Mouse (Mus musculus): ENCODE results near the gene Rbpj. TPM values are rescaled to one million over a fixed set of nuclear protein-coding genes. Genes with fewer than 3 reads are reported as not detected.
A peak's percentile ranks its signal among the peaks of the same experiment; 100 is the strongest.

Rbpj gene
- polyA plus RNA-seq, 1 experiment from 2014 or later, result 65.5 TPM

GRCm38 (mm10) chr5:53557544-53558260 lies 91.8 kb downstream of the Rbpj start:
- H3K4me3 ChIP-seq, result no peak overlapping the region
- ATAC-seq (ENCODE audit: low FRiP score, low read depth), result no peak
- no peaks in the 10 kb centered on the region for H3K4me1 ChIP-seq
- H3K9me3 ChIP-seq, result no peaks in the 10 kb centered on the region
- H3K36me3 ChIP-seq, result no peaks in the 10 kb centered on the region
- H3K4me2 ChIP-seq (replicated peaks), result no peak overlapping the region
- no peaks in the 10 kb centered on the region for H3K27me3 ChIP-seq
- H3K9ac ChIP-seq (replicated peaks), result no peak overlapping the region
- 88% methylated on average over 6 of the region's 6 CpGs for WGBS
- no peak overlapping the region for H3K27ac ChIP-seq (replicated peaks)

GRCm38 (mm10) chr5:53561160-53561559 lies 95.2 kb downstream of the Rbpj start:
- H3K4me1 ChIP-seq, result no peaks in the 10 kb centered on the region
- no peaks in the 10 kb centered on the region for H3K9me3 ChIP-seq
- no peak overlapping the region for H3K4me3 ChIP-seq
- no peak overlapping the region for H3K9ac ChIP-seq (replicated peaks)
- ATAC-seq (ENCODE audit: low FRiP score, low read depth), result no peak
- H3K27ac ChIP-seq (replicated peaks), result no peak overlapping the region
- no peak overlapping the region for H3K4me2 ChIP-seq (replicated peaks)
- no peaks in the 10 kb centered on the region for H3K27me3 ChIP-seq
- 82% methylated on average over 7 of the region's 7 CpGs for WGBS
- no peaks in the 10 kb centered on the region for H3K36me3 ChIP-seq

DNA sequence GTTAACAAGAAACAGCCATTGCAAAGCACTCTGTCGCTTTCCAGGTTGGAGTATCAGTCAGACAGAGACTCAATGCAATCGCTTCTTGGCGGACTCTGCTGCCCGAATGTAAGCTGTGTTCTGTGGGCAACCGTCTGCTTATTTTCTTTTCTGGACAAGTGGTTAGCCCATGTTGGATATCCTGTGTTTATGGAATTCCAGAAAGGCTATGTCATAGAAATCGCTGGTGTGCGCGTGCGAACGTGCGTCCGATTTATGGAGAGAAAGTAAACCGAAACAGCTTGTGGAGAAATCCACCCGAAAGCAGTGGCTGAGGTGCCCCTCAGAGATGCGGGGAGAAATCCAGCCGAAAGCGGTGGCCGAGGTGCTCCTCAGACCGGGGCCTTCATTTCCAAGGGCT lies 98.4 kb downstream of the Rbpj start:
- Histone ChIP-seq H3K9ac (replicated peaks) (no peak overlapping the region), H3K36me3 (no peaks in the 10 kb centered on the region), H3K9me3 (no peaks in the 10 kb centered on the region), H3K27ac (replicated peaks) (no peak overlapping the region), H3K27me3 (no peaks in the 10 kb centered on the region), H3K4me3 (no peak overlapping the region), H3K4me1 (no peaks in the 10 kb centered on the region), H3K4me2 (replicated peaks) (no peak overlapping the region)
- ATAC-seq (ENCODE audit: low FRiP score, low read depth), result no peak
- WGBS, result 86% methylated on average over 19 of the region's 19 CpGs

- Histone ChIP-seq H3K27me3 (no peaks in the 10 kb centered on the region), H3K4me1 (no peaks in the 10 kb centered on the region), H3K27ac (replicated peaks) (no peak overlapping the region), H3K36me3 (no peaks in the 10 kb centered on the region), H3K4me2 (replicated peaks) (no peak overlapping the region), H3K4me3 (no peak overlapping the region), H3K9me3 (no peaks in the 10 kb centered on the region), H3K9ac (replicated peaks) (no peak overlapping the region)
- no peak for ATAC-seq (ENCODE audit: low FRiP score, low read depth)
- 84% methylated on average over 5 of the region's 5 CpGs for WGBS
Observed at GRCm38 (mm10) chr5:53565213-53565794, 99.4 kb downstream of the Rbpj start.

DNA sequence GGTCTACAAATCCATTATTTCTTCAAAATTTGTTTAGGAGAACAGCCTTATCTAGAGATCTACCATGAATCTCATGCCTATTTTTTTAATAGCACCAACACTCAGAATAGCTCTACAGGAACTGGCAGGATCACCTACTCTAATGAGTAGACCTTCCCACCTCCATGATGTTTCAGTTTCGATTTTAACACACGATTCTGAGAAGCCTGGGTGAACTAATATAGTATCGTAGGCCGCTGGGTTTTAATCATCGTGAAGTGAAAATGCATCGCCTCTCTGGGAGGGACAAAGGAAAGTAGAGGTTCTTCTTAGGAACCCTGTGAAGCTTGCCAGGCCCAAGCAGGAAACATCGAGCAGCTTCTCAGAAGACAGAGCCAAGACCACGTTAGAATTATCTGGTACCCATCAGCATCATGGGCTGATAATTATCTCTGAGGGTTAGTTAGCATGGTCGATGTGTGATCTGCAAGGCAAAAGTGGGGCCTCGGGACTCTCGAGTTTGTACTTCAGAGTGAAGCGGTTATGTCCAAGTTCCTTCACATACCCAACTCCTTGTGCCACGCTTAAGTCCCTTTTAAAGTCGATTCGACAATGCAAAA lies 100.6 kb downstream of the Rbpj start:
- Histone ChIP-seq H3K4me2 (replicated peaks) (no peak overlapping the region), H3K9ac (replicated peaks) (no peak overlapping the region)

DNA sequence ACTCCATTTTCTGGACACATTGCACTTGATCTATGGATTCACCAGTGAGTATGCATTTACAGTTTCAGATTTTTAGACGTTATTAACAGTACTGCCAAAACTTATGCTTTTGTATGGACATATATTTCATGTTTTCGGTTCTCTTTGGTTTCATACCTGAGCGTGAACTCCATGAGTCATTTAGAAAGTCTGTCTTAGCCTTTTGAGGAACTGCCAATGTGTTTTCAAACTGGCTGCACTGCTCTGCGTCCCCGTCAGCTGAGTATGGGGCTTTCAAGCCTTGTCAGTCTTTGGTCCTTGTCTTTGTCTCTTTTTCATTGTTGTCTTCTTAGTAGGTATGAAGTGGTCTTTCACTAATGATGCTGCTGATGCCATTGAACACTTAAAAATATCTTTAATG lies 106.5 kb downstream of the Rbpj start:
- Histone ChIP-seq H3K9ac (replicated peaks) (no peak overlapping the region), H3K27me3 (no peaks in the 10 kb centered on the region), H3K4me3 (no peak overlapping the region), H3K27ac (replicated peaks) (no peak overlapping the region), H3K4me1 (no peaks in the 10 kb centered on the region), H3K4me2 (replicated peaks) (no peak overlapping the region), H3K36me3 (no peaks in the 10 kb centered on the region), H3K9me3 (no peaks in the 10 kb centered on the region)
- ATAC-seq (ENCODE audit: low FRiP score, low read depth), result no peak
- WGBS, result 82% methylated on average over 5 of the region's 5 CpGs

More for the DNA sequence above, 100.6 kb downstream of the Rbpj start:
- Histone ChIP-seq H3K4me1 (no peaks in the 10 kb centered on the region), H3K36me3 (no peaks in the 10 kb centered on the region), H3K27ac (replicated peaks) (no peak overlapping the region), H3K27me3 (no peaks in the 10 kb centered on the region), H3K9me3 (no peaks in the 10 kb centered on the region), H3K4me3 (no peak overlapping the region)
- no peak for ATAC-seq (ENCODE audit: low FRiP score, low read depth)
- 93% methylated on average over 15 of the region's 15 CpGs for WGBS

DNA sequence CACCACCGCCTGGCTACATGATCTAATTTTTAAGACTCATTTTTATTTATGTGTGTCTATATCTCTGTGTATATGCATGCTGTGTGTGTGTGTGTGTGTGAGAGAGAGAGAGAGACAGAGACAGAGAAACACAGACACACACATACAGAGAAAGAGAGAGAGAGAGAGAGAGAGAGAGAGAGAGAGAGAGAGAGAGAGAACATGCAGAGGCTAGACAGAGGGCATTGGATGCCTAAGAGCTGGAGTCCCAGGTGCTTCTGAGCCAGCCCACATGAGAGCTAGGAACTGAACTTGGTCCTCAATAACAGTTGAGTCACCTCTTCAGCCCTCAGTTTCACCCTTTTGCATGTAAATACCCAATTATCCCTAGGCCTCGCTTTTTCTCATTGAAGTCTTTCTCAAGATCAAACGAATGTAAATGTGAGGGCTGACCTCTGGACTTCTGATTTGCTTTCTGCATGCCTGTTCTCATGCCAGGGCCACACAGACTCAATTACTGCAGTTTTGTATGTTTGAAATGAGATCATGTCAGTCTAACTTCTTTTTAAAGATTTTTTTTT lies 109.0 kb downstream of the Rbpj start:
- no peak for ATAC-seq (ENCODE audit: low FRiP score, low read depth)
- Histone ChIP-seq H3K27ac (replicated peaks) (no peak overlapping the region), H3K4me3 (no peak overlapping the region), H3K9ac (replicated peaks) (no peak overlapping the region), H3K36me3 (no peaks in the 10 kb centered on the region), H3K27me3 (no peaks in the 10 kb centered on the region), H3K4me2 (replicated peaks) (no peak overlapping the region), H3K9me3 (no peaks in the 10 kb centered on the region), H3K4me1 (no peaks in the 10 kb centered on the region)
- WGBS, result 56% methylated on average over 3 of the region's 3 CpGs

DNA sequence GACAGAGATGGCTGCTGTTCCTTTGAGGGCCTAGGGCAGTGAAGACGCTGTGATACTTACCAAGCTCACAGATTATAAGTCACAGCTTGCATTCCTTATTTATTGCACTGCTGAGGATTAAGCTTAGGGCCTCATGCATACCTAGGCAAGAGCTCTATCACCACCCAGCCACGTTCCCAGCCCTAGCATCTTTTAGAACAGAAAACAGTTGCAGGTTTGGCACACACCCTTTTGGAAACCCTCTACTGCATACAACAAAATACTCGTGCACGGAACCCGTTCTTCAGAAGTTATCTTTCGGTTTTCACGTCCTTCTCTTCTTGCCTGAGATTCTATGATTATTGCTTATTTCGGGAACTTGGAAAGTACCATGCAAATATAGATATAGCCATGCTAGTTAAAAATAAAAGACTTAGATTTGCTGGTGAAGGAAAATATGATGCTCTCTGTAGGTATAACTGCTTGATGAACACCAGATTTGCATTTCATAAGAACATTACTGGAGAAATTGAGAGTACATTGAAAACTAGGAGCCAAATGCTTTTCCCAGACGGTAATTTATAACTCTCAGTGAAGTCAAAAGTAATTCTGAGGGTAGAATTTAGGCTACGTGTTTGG lies 111.4 kb downstream of the Rbpj start:
- WGBS, result 84% methylated on average over 10 of the region's 10 CpGs
- H3K27ac ChIP-seq (replicated peaks), result no peak overlapping the region
- H3K4me2 ChIP-seq (replicated peaks), result no peak overlapping the region
- no peak for ATAC-seq (ENCODE audit: low FRiP score, low read depth)
- H3K4me3 ChIP-seq, result no peak overlapping the region
- no peaks in the 10 kb centered on the region for H3K36me3 ChIP-seq
- H3K9ac ChIP-seq (replicated peaks), result no peak overlapping the region
- H3K27me3 ChIP-seq, result no peaks in the 10 kb centered on the region
- H3K9me3 ChIP-seq, result no peaks in the 10 kb centered on the region
- H3K4me1 ChIP-seq, result no peaks in the 10 kb centered on the region

DNA sequence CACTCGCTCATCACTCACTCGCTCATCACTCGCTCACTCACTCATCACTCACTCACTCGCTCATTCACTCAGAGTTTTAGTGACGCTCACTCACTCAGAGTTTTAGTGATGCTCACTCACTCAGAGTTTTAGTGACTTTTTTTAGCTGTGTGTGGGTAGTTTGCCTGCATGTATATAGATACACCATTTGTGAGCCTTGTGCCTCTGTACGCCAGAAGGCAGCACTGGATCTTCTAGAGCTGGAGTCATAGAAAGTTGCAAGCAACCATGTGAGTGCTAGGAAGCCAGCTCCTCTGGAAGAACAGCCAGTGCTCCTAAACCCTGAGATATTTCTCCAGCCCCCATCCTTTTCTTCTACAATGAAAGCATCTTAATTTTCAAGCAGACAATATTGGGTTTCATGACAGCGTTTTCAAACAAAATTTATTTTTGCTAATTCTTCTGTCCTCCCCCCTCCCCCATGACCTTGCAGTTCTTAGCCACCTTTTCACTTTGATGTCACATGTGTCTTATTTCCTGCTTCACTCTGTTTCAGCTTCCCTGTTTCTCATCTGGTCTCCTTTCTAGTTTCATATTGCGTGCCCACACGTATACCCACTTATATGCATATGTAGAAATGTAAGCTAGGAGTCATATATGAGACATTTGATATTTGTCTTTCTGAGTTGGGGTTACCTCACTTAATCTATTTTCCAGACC lies 118.3 kb downstream of the Rbpj start:
- Histone ChIP-seq H3K4me1 (peaks cover 4% of the 10 kb centered on the region; the same call in 1 of the 2 replicates), H3K9me3 (no peaks in the 10 kb centered on the region), H3K27me3 (peaks cover 9% of the 10 kb centered on the region), H3K27ac (replicated peaks) (no peak overlapping the region), H3K36me3 (no peaks in the 10 kb centered on the region), H3K4me2 (replicated peaks) (no peak overlapping the region), H3K4me3 (no peak overlapping the region), H3K9ac (replicated peaks) (no peak overlapping the region)
- no peak for ATAC-seq (ENCODE audit: low FRiP score, low read depth)
- WGBS, result 91% methylated on average over 9 of the region's 9 CpGs

- 3% methylated on average over 20 of the region's 34 CpGs for WGBS
- H3K4me2 ChIP-seq (replicated peaks), result peak overlapping the region; percentile 94
- H3K4me3 ChIP-seq, result peak overlapping the region; percentile 72
- no peaks in the 10 kb centered on the region for H3K36me3 ChIP-seq
- peaks cover 9% of the 10 kb centered on the region for H3K27me3 ChIP-seq
- no peak for ATAC-seq (ENCODE audit: low FRiP score, low read depth)
- peak overlapping the region; percentile 62 for H3K9ac ChIP-seq (replicated peaks)
- H3K4me1 ChIP-seq, result peaks cover 20% of the 10 kb centered on the region
- H3K9me3 ChIP-seq, result no peaks in the 10 kb centered on the region
- peak overlapping the region; percentile 97 for H3K27ac ChIP-seq (replicated peaks)
Observed at GRCm38 (mm10) chr5:53588421-53589171, 122.6 kb downstream of the Rbpj start.

All from midbrain, embryonic 12.5 days (tissue).